Mouse (Mus musculus) gastrocnemius, adult 18-20 months (tissue): ENCODE results near the gene Slc27a5. TPM values are rescaled to one million over a fixed set of nuclear protein-coding genes. Genes with fewer than 3 reads are reported as not detected.

ENCODE experiments used
- DNase-seq: peaks from one replicate; pipeline ENCODE4 v3.0.0; 2021; ENCODE audit warnings: low spot score
- total RNA-seq, 2 experiments: library from RNA; stranded (reverse); gene quantifications; 2 replicates each; pipeline ENCODE4 v1.2.3; 2021

The Slc27a5 gene
- total RNA-seq, 2 experiments from 2014 or later = 0.28 TPM; not detected in 1

DNA sequence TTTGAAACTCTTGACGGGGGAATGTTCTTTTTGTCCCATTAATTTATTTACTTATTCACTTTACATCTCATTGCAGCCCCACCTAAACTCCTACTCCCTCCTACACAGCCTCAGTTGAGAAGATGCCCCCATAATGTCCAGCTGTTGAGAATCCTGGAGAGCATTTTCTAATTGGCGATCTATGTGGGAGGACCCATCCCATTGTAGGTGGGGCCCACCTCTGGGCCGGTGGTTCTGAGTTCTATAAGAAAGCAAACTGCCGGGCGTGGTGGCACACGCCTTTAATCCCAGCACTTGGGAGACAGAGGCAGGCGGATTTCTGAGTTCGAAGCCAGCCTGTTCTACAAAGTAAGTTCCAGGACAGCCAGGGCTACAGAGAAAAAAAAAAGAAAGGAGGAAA is 11.1 kb downstream of the Slc27a5 start:
- no peak for DNase-seq

DNA sequence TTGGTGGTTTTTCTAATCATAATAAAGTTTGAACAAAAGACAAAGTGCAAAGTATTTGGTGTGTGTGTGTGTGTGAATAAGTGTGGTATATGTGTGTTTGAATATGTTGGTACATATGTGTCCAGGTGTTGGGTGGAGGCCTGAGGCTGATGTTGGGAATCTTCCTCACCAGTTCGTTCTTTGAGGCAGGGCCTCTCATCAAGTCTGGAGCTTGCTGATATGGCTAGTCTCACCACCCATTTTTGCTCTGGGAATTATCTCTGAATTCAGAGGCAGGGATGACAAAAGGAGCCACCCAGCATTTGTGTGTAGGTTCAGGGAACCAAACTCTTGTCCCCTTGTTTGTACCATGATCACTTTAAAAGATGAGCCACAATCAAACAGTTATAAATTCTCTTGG is 12.3 kb downstream of the Slc27a5 start:
- DNase-seq = no peak

DNA sequence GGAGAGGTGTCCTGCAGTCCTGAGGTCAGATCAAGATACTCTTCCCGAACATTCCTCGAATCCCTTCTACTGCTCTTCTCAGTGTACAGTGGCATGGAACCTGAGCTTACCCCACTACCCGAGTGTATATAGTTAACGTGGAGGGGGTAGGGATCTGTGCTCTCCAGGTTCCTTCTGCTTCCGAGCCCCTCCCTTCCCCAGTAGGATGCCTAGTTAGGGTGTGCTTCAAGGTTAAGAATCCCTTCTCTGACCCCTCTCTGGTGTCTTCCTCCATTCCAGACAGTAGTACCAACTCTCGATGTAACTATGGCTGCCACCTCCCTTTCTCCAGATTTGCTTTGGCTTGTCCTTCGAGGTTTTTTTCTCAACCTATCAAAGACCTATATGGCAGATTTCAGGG is 17.7 kb downstream of the Slc27a5 start:
- DNase-seq = no peak

DNA sequence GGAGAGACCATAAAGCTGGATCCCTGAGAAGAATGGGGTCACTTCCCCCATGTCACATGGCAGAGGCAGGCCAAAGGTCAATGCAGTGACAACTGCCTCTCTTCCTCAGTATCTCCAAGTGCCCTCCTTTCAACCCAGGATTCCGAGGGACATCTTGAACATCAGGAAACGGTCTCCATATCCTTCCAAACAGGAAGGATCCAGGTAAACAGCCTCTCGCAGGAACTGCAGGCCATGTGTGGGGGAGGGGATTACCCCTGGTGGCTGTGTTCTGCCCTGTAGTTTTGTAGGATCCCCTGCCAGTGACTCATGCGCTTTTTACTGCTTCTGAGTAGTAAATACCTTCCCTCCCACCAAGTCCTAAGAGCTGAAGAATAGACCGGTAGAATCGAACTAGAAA is 18.2 kb downstream of the Slc27a5 start:
- no peak for DNase-seq

GRCm38 (mm10) chr7:12978931-12979722 is 18.9 kb downstream of the Slc27a5 start:
- DNase-seq = no peak

- peak; percentile 99 for DNase-seq
Observed at GRCm38 (mm10) chr7:12977682-12978389, 20.2 kb downstream of the Slc27a5 start, which contains the start of gene Zfp446. TSS of gene Zfp446 (plus strand) at chr7:12977848.

GRCm38 (mm10) chr7:12970906-12971305 is 27.1 kb downstream of the Slc27a5 start:
- DNase-seq = no peak

DNA sequence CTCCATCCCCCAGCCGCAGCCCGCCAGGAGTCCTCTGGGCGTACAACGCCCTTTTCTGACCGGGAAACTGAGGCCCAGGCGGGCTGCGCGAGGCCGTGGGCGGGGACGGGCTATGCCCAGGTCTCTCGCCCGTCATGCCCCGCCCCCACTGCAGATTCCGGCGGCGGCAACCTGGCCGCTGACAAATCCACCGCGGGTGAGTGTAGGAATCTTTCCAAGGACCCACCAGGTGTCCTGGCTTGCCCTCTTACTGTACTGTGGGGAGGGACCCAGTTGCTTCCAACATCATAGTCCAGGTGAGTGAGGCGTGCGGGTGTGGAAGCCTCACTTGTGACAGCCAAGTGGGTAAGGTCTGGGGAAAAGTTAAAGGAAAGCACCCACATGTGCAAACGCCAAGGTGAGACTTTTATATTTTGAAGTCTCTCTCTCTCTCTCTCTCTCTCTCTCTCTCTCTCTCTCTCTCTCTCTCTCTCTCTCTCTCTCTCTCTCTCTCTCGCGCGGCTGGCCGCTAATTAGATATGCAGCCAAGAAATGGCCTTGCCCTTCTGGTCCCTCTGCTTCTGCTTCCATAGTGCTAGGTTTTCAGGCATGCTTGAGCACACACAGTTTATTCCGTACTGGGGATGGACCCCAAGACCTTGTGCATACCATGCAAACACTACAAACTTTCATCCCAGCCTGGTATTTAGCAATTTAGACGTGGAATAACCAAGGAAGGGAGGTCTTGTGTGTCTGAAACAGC is 31.7 kb downstream of the Slc27a5 start:
- DNase-seq = peak; percentile 27

GRCm38 (mm10) chr7:12965678-12966091 is 32.3 kb downstream of the Slc27a5 start, which contains the start of gene Zfp324:
TSS of gene Zfp324 (plus strand) at chr7:12965838.
- DNase-seq = peak; percentile 91

DNA sequence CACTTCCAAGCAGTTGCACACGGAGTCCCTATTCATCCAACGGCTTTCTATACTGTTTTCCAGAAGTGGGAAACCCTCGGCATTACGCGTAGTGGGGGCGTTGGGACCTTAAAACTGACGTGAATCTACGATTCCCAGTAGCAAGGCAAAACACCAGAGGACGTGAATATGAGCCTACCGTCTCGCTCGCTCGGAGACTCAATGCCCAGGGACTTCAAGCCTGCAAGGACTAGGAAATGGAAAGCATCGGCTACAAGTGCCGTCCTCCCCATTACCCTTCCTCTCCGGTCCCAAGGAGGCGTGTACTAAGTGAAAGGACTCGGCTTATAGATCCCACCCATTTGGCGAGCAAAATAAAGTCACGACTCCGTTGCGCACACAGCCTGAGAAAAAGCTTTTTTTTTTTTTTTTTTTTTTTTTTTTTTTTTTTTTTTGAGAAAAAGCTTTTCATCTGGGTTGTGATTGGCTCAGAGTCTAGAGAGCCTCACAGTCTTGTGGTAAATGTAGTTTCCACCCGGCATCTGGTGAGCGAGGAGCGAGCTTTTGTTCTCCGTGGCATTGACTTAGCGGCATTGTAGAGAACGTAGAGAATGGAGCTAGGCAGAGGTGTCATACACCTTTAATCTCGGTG is 36.4 kb downstream of the Slc27a5 start:
- DNase-seq = peak; percentile 32

- DNase-seq = no peak
Observed at GRCm38 (mm10) chr7:12959718-12960117, 38.3 kb downstream of the Slc27a5 start.

- DNase-seq = no peak
Observed at GRCm38 (mm10) chr7:12958948-12959347, 39.0 kb downstream of the Slc27a5 start.

GRCm38 (mm10) chr7:12957511-12957910 is 40.5 kb downstream of the Slc27a5 start:
- DNase-seq = no peak

- DNase-seq = no peak
Observed at GRCm38 (mm10) chr7:12954896-12955295, 43.1 kb downstream of the Slc27a5 start.

DNA sequence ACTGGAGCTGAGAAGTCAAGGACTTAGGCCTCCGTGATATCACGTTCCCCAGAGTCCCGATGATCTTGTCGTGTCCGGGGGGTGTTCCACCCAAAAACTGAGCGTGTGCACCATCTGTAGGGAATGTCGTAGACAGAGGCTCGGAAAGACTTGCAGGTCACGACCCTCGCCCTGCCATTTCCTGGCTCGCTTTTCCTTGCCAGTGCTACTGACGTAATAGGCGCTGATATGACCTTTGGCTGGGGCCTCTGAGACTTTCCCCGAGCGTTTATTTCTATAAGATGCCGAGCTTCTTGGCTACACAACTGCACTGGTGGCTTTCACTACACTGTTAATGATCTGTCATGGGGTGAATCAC is 48.1 kb downstream of the Slc27a5 start:
- DNase-seq = no peak

DNA sequence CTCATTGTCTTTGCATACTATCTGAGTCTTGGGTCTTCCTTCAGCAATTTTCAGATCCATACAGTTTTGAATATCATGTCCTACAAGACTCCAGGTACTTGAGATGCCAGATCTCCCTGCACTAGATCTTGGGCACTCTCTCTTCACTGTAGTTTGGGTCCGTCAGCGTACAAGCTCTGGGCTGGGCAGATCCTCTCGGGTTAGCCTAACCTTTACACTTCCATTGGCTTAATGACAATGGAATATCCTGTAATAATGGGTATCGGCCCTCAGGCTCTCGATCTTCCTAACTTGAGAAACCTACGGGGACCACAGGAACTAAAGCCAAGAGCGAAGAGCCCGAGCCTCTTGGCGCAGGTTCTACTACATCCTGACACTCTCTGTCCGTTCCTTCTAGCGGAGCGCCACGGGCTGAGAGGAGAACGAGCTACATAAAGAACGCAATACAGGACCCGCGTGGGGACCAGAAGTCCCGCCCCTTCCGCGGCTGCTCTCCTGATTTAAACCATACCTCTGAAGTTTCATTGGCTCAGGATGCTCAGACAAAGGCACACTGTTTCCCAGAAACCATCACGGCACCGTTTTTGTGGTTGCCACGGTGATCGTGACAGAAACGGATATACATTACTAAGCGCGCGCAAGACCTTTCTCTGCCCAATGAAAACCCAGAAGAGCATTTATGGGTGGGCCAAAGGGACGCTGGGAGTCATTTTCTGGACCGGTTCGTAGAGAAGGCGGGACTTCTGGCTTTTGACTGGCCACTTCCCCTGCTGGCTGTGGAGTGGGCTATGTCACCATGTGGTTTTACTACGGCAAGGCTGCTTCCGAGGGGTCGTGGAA is 48.7 kb downstream of the Slc27a5 start:
- DNase-seq = peak; percentile 92

DNA sequence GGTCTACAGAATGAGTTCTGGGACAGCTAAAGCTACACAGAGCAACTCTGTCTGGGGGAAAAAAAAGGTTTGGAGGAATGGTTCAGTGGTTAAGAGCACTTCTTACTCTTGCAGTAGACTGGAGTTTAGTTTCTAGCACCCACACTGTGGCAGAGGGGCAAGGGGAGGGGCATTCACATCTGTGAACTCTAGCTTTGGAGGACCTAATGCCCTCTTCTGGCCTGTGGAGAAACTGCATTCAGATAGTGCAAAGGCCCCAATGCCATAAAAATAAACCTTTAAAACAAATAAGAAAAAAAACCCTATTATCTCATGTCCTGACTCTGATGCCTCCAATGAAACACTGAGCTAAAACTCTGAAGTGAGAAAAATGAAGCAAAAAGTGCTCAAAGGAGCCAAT is 54.5 kb downstream of the Slc27a5 start:
- DNase-seq = no peak

DNA sequence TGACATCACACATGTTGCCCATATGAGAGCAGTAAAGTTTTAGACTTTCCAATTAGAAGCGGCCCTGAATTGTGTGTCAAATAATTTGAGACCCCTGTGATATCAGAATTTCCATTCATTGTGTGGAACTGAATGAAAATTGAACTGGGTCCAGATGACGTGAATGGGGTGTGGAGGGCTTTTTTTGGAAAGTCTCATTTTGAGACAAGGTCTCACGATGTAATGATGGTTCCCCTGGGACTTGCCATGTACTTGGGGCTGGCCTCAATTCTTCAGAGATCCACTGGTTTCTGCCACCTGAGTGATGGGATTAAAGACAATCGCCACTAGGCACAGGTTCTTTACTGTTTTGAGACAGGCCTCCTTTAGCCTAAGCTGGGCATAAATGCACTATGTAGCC is 57.4 kb downstream of the Slc27a5 start:
- DNase-seq = no peak
